Mouse (Mus musculus) neural tube, embryonic 15.5 days (tissue): ENCODE data around the gene Bcl2l2. TPM values are rescaled to one million over a fixed set of nuclear protein-coding genes. Genes with fewer than 3 reads are reported as not detected.

Experiments
- ATAC-seq: fragments of 200-750 bp; cut with Nextera tagmentation; 2 replicates; pipeline ENCODE4 v1.8.0; 2017; ENCODE audit warnings: mild to moderate bottlenecking, moderate TSS enrichment, moderate library complexity; ENCODE audit not compliant: low FRiP score
- H3K27ac ChIP-seq: fragments of 300-500 bp; sonication (generic); replicated peaks from 2 replicates; pipeline ENCODE4 v1.5.1; 2015; ENCODE audit warnings: mild to moderate bottlenecking, inconsistent platforms
- H3K27me3 ChIP-seq: fragments of 300-500 bp; sonication (generic); replicated peaks from 2 replicates; pipeline ENCODE4 v1.6.1; 2015; ENCODE audit warnings: inconsistent platforms
- H3K36me3 ChIP-seq: fragments of 300-500 bp; sonication (generic); 2 replicates; pipeline ENCODE4 v1.6.1; 2015; ENCODE audit warnings: inconsistent platforms
- H3K4me1 ChIP-seq: fragments of 300-500 bp; sonication (generic); 2 replicates; pipeline ENCODE4 v1.6.1; 2015; ENCODE audit warnings: inconsistent platforms
- H3K4me2 ChIP-seq: fragments of 300-500 bp; sonication (generic); 2 replicates; pipeline ENCODE4 v1.6.1; 2015; ENCODE audit warnings: inconsistent platforms, mild to moderate bottlenecking, moderate library complexity
- H3K4me3 ChIP-seq: fragments of 300-500 bp; sonication (generic); replicated peaks from 2 replicates; pipeline ENCODE4 v1.5.1; 2015; ENCODE audit warnings: mild to moderate bottlenecking, inconsistent platforms
- H3K9ac ChIP-seq: fragments of 300-500 bp; sonication (generic); replicated peaks from 2 replicates; pipeline ENCODE4 v1.6.1; 2015; ENCODE audit warnings: mild to moderate bottlenecking, inconsistent platforms
- H3K9me3 ChIP-seq: fragments of 300-500 bp; sonication (generic); replicated peaks from 2 replicates; pipeline ENCODE4 v1.6.1; 2016; ENCODE audit warnings: inconsistent platforms
- WGBS: fragments of 180-500 bp; shearing (Covaris S2); methylation state at CpG from one replicate; pipeline ENCODE4 v1.1.7; 2015; ENCODE audit warnings: mixed read lengths; 5-methylcytosine and 5-hydroxymethylcytosine counted together
- polyA plus RNA-seq: library from polyadenylated mRNA; unstranded; fragments of >200 nt; fragmentation: Nextera tagmentation; extraction: Ambion mirVana; gene quantifications from 2 replicates; pipeline ENCODE4 v1.2.1, GENCODE M21; 2015

Bcl2l2 gene
- 3.4 and 4.0 TPM in 2 replicates for polyA plus RNA-seq

- H3K9me3 ChIP-seq: no peaks in the 10 kb centered on the region
- ATAC-seq: peak; percentile 90
- no peaks in the 10 kb centered on the region; the same call in 1 of the 2 replicates for H3K27me3 ChIP-seq
- peak within 1 kb of the TSS; percentile 73 for H3K4me3 ChIP-seq
- peaks cover 31% of the 10 kb centered on the region for H3K4me1 ChIP-seq
- WGBS: 1% methylated on average over 27 of the region's 27 CpGs
- H3K9ac ChIP-seq: peak within 1 kb of the TSS; percentile 85
- H3K36me3 ChIP-seq: peaks cover 12% of the 10 kb centered on the region; the same call in 1 of the 2 replicates
- peak within 1 kb of the TSS; percentile 93 for H3K27ac ChIP-seq
- peak within 1 kb of the TSS; percentile 68 for H3K4me2 ChIP-seq
Observed at GRCm38 (mm10) chr14:54883154-54884021, at the start of gene Bcl2l2, which contains the start of gene Gm20521. Gene Bcl2l2, plus strand, starts transcription at chr14:54883377. Gene Gm20521, plus strand, starts transcription at chr14:54883441.

- no peaks in the 10 kb centered on the region for H3K9me3 ChIP-seq
- 0 out of 2 replicates have a peak overlapping the region, but pooled peaks have one; percentile 22 for H3K4me2 ChIP-seq
- no peaks in the 10 kb centered on the region for H3K4me1 ChIP-seq
- H3K27ac ChIP-seq: no peak overlapping the region
- ATAC-seq: no peak
- no peak overlapping the region for H3K9ac ChIP-seq
- no peak overlapping the region for H3K4me3 ChIP-seq
- H3K36me3 ChIP-seq: no peaks in the 10 kb centered on the region
- WGBS: 6% methylated on average over 4 of the region's 4 CpGs
- no peaks in the 10 kb centered on the region for H3K27me3 ChIP-seq
Observed at GRCm38 (mm10) chr14:54843461-54843860, 39.7 kb upstream of the Bcl2l2 start.

- Histone ChIP-seq H3K4me2 (no peak overlapping the region), H3K9me3 (no peaks in the 10 kb centered on the region), H3K27ac (no peak overlapping the region), H3K4me1 (no peaks in the 10 kb centered on the region), H3K27me3 (no peaks in the 10 kb centered on the region), H3K9ac (no peak overlapping the region), H3K36me3 (peaks cover 24% of the 10 kb centered on the region), H3K4me3 (no peak overlapping the region)
- 94% methylated on average over 3 of the region's 3 CpGs for whole genome bisulfite sequencing
- no peak for ATAC-seq
Observed at GRCm38 (mm10) chr14:54855726-54856125, 27.5 kb upstream of the Bcl2l2 start.

GRCm38 (mm10) chr14:54856703-54857102 is 26.5 kb upstream of the Bcl2l2 start:
- Histone ChIP-seq H3K27ac (no peak overlapping the region), H3K4me1 (no peaks in the 10 kb centered on the region)
- ATAC-seq: no peak

GRCm38 (mm10) chr14:54857891-54858290 is 25.3 kb upstream of the Bcl2l2 start:
- H3K9me3 ChIP-seq: no peaks in the 10 kb centered on the region
- H3K4me1 ChIP-seq: peaks cover 2% of the 10 kb centered on the region; the same call in 1 of the 2 replicates
- no peaks in the 10 kb centered on the region for H3K27me3 ChIP-seq
- no peak overlapping the region for H3K27ac ChIP-seq
- ATAC-seq: no peak
- H3K9ac ChIP-seq: no peak overlapping the region
- no peak overlapping the region for H3K4me2 ChIP-seq
- peaks cover 24% of the 10 kb centered on the region for H3K36me3 ChIP-seq
- WGBS: 95% methylated on average over 9 of the region's 9 CpGs
- no peak overlapping the region for H3K4me3 ChIP-seq

More at GRCm38 (mm10) chr14:54856703-54857102, 26.5 kb upstream of the Bcl2l2 start:
- Histone ChIP-seq H3K9ac (no peak overlapping the region), H3K27me3 (no peaks in the 10 kb centered on the region), H3K4me3 (no peak overlapping the region), H3K4me2 (no peak overlapping the region), H3K9me3 (no peaks in the 10 kb centered on the region), H3K36me3 (peaks cover 24% of the 10 kb centered on the region)
- WGBS: 94% methylated on average over 7 of the region's 7 CpGs

- H3K27ac ChIP-seq: no peak overlapping the region
- no peak overlapping the region for H3K4me3 ChIP-seq
- H3K4me2 ChIP-seq: no peak overlapping the region
- H3K4me1 ChIP-seq: peaks cover 10% of the 10 kb centered on the region
- WGBS: 32% methylated on average over 2 of the region's 2 CpGs
- H3K9me3 ChIP-seq: no peaks in the 10 kb centered on the region
- no peaks in the 10 kb centered on the region for H3K27me3 ChIP-seq
- no peak overlapping the region for H3K9ac ChIP-seq
- H3K36me3 ChIP-seq: peaks cover 18% of the 10 kb centered on the region
- no peak for ATAC-seq
Observed at GRCm38 (mm10) chr14:54860511-54860910, 22.7 kb upstream of the Bcl2l2 start.

GRCm38 (mm10) chr14:54863501-54864312 is 19.5 kb upstream of the Bcl2l2 start:
- peak; percentile 100 for ATAC-seq
- Histone ChIP-seq H3K4me2 (peak overlapping the region; percentile 86), H3K4me3 (peak overlapping the region; percentile 97), H3K9me3 (no peaks in the 10 kb centered on the region), H3K4me1 (peaks cover 10% of the 10 kb centered on the region), H3K27ac (peak overlapping the region; percentile 86), H3K27me3 (no peaks in the 10 kb centered on the region), H3K36me3 (no peaks in the 10 kb centered on the region), H3K9ac (peak overlapping the region; percentile 96)
- under 1% methylated on average over 52 of the region's 56 CpGs for WGBS

- H3K4me3 ChIP-seq: peak overlapping the region; percentile 97
- WGBS: 16% methylated on average over 21 of the region's 21 CpGs
- H3K27ac ChIP-seq: peak overlapping the region; percentile 86
- H3K36me3 ChIP-seq: no peaks in the 10 kb centered on the region
- no peaks in the 10 kb centered on the region for H3K27me3 ChIP-seq
- peak overlapping the region; percentile 86 for H3K4me2 ChIP-seq
- peak; percentile 23 for ATAC-seq
- no peaks in the 10 kb centered on the region for H3K9me3 ChIP-seq
- H3K4me1 ChIP-seq: peaks cover 10% of the 10 kb centered on the region
- H3K9ac ChIP-seq: peak overlapping the region; percentile 96
Observed at GRCm38 (mm10) chr14:54864313-54865036, 18.7 kb upstream of the Bcl2l2 start.

GRCm38 (mm10) chr14:54865626-54866025 is 17.6 kb upstream of the Bcl2l2 start:
- no peak for ATAC-seq
- 85% methylated on average over 5 of the region's 5 CpGs for WGBS
- Histone ChIP-seq H3K9me3 (no peaks in the 10 kb centered on the region), H3K4me3 (no peak overlapping the region), H3K4me1 (peaks cover 10% of the 10 kb centered on the region), H3K4me2 (no peak overlapping the region), H3K36me3 (no peaks in the 10 kb centered on the region), H3K27ac (no peak overlapping the region), H3K9ac (no peak overlapping the region), H3K27me3 (no peaks in the 10 kb centered on the region)

GRCm38 (mm10) chr14:54866268-54866667 is 16.9 kb upstream of the Bcl2l2 start:
- Histone ChIP-seq H3K27ac (no peak overlapping the region), H3K36me3 (no peaks in the 10 kb centered on the region), H3K4me3 (no peak overlapping the region), H3K4me1 (peaks cover 10% of the 10 kb centered on the region), H3K27me3 (no peaks in the 10 kb centered on the region), H3K9ac (no peak overlapping the region), H3K9me3 (no peaks in the 10 kb centered on the region), H3K4me2 (no peak overlapping the region)
- ATAC-seq: no peak
- 64% methylated on average over 3 of the region's 3 CpGs for WGBS

GRCm38 (mm10) chr14:54866936-54867335 is 16.2 kb upstream of the Bcl2l2 start:
- H3K4me2 ChIP-seq: no peak overlapping the region
- H3K9ac ChIP-seq: no peak overlapping the region
- 58% methylated on average over 5 of the region's 5 CpGs for WGBS
- H3K36me3 ChIP-seq: no peaks in the 10 kb centered on the region
- no peak overlapping the region for H3K4me3 ChIP-seq
- H3K27me3 ChIP-seq: no peaks in the 10 kb centered on the region
- H3K9me3 ChIP-seq: no peaks in the 10 kb centered on the region
- no peak for ATAC-seq
- H3K4me1 ChIP-seq: peaks cover 8% of the 10 kb centered on the region
- H3K27ac ChIP-seq: no peak overlapping the region
